Mouse (Mus musculus) heart, adult 2 months (tissue): ENCODE data around the gene Sar1a. TPM values are rescaled to one million over a fixed set of nuclear protein-coding genes. Genes with fewer than 3 reads are reported as not detected.

Experiments used
- DNase-seq, 2 experiments: peaks; one replicate each; pipeline ENCODE4 v3.0.0; 2021
- H3K27ac ChIP-seq: fragments of 200-600 bp; 2 replicates; pipeline ENCODE4 v1.8.1; 2022
- H3K27me3 ChIP-seq: fragments of 200-500 bp; 2 replicates; pipeline ENCODE4 v1.6.1; 2012; ENCODE audit warnings: mild to moderate bottlenecking, low read length, inconsistent platforms, mixed read lengths; ENCODE audit not compliant: control insufficient read depth, insufficient read depth
- H3K36me3 ChIP-seq: fragments of 200-500 bp; 2 replicates; pipeline ENCODE4 v1.6.1; 2012; ENCODE audit warnings: low read length, inconsistent platforms; ENCODE audit not compliant: control insufficient read depth, insufficient read depth
- H3K4me1 ChIP-seq: fragments of 200-500 bp; 2 replicates; pipeline ENCODE4 v1.6.1; 2011; ENCODE audit warnings: low read length; ENCODE audit not compliant: control insufficient read depth, insufficient read depth
- H3K4me3 ChIP-seq: fragments of 200-600 bp; 2 replicates; pipeline ENCODE4 v1.8.1; 2022
- H3K79me2 ChIP-seq: fragments of 200-500 bp; replicated peaks from 2 replicates; pipeline ENCODE4 v1.6.1; 2012; ENCODE audit warnings: mild to moderate bottlenecking, inconsistent platforms, low read length, moderate library complexity, mixed read lengths; ENCODE audit not compliant: control insufficient read depth, insufficient read depth
- H3K9ac ChIP-seq: fragments of 200-500 bp; 2 replicates; pipeline ENCODE4 v1.6.1; 2012; ENCODE audit warnings: low read depth, mild to moderate bottlenecking, control low read depth, inconsistent platforms, low read length, mixed read lengths
- CTCF ChIP-seq: fragments of 200-600 bp; IDR thresholded peaks from 2 replicates; pipeline ENCODE4 v1.8.1; 2022; ENCODE audit warnings: antibody characterized with exemption, mild to moderate bottlenecking, moderate library complexity
- EP300 ChIP-seq: fragments of 200-500 bp; IDR thresholded peaks from 2 replicates; pipeline ENCODE4 v1.6.1; 2011; ENCODE audit warnings: low read depth, low read length, control low read depth; ENCODE audit not compliant: insufficient read depth
- POLR2A ChIP-seq: fragments of 200-500 bp; IDR thresholded peaks from 2 replicates; pipeline ENCODE4 v1.6.1; 2011; ENCODE audit warnings: mild to moderate bottlenecking, low read depth, low read length, control low read depth; ENCODE audit not compliant: insufficient read depth
- WGBS: fragments of 180-500 bp; shearing (Covaris S2); methylation state at CpG from one replicate; pipeline ENCODE4 v1.1.7; 2018; 5-methylcytosine and 5-hydroxymethylcytosine counted together
- intact Hi-C: fragments of 180-260 bp; cut with DNase I; formaldehyde crosslinking; loops from one replicate; pipeline ENCODE4 v1.15.1; 2025
- polyA plus RNA-seq: library from polyadenylated mRNA; depleted of rRNA; stranded (reverse); fragments of >200 nt; gene quantifications from 2 replicates; pipeline ENCODE4 v1.2.3, GENCODE M21; 2012
- total RNA-seq, 2 experiments: library from RNA; stranded (reverse); gene quantifications; 2 replicates each; pipeline ENCODE4 v1.2.3; 2021

The Sar1a gene
- total and polyA plus RNA-seq, 3 experiments: 82.7 to 197 (median 166) TPM

GRCm38 (mm10) chr10:61715462-61715837 is 35.4 kb downstream of the Sar1a start:
- no peak for TF ChIP-seq CTCF
- TF ChIP-seq EP300: no peak
- TF ChIP-seq POLR2A: no peak
- DNase-seq: no peak
- Histone ChIP-seq H3K9ac (peak overlapping the region; percentile 84), H3K4me3 (peak overlapping the region; percentile 77), H3K36me3 (no peaks in the 10 kb centered on the region), H3K79me2 (no peaks in the 10 kb centered on the region), H3K27me3 (no peaks in the 10 kb centered on the region), H3K27ac (peak overlapping the region; percentile 81), H3K4me1 (peaks cover 3% of the 10 kb centered on the region)
- intact Hi-C loops: loop anchor here (1.0 kb wide), 1 partner anchor 35 kb away; the partner anchor contains the start of gene Sar1a
- 5% methylated on average over 11 of the region's 11 CpGs for WGBS

GRCm38 (mm10) chr10:61715996-61716864 is 36.1 kb downstream of the Sar1a start:
- Histone ChIP-seq H3K27ac (peak overlapping the region; percentile 81; the same call in 1 of the 2 replicates), H3K4me3 (peak overlapping the region; percentile 77; the same call in 1 of the 2 replicates)
- TF ChIP-seq POLR2A: no peak
- TF ChIP-seq EP300: no peak
- no peak for TF ChIP-seq CTCF

GRCm38 (mm10) chr10:61717406-61718296 is 37.6 kb downstream of the Sar1a start:
- H3K27ac ChIP-seq: no peak overlapping the region
- peaks cover 3% of the 10 kb centered on the region for H3K4me1 ChIP-seq
- WGBS: 83% methylated on average over 12 of the region's 12 CpGs
- no peaks in the 10 kb centered on the region for H3K79me2 ChIP-seq
- no peak overlapping the region for H3K4me3 ChIP-seq
- intact Hi-C loops: no loop called here
- TF ChIP-seq CTCF: no peak
- no peak for TF ChIP-seq POLR2A
- TF ChIP-seq EP300: no peak
- H3K36me3 ChIP-seq: no peaks in the 10 kb centered on the region
- H3K27me3 ChIP-seq: no peaks in the 10 kb centered on the region
- no peak for DNase-seq
- H3K9ac ChIP-seq: no peak overlapping the region

More at GRCm38 (mm10) chr10:61715996-61716864, 36.1 kb downstream of the Sar1a start:
- H3K9ac ChIP-seq: peak overlapping the region; percentile 40; the same call in 1 of the 2 replicates
- H3K36me3 ChIP-seq: no peaks in the 10 kb centered on the region
- peaks cover 3% of the 10 kb centered on the region for H3K4me1 ChIP-seq
- 60% methylated on average over 7 of the region's 7 CpGs for WGBS
- H3K27me3 ChIP-seq: no peaks in the 10 kb centered on the region
- intact Hi-C loops: loop anchor here (1.0 kb wide), 1 partner anchor 36 kb away; the partner anchor contains the start of gene Sar1a
- no peaks in the 10 kb centered on the region for H3K79me2 ChIP-seq
- peak in 1 of 2 experiments; percentile 30 for DNase-seq

GRCm38 (mm10) chr10:61720331-61720730 is 40.2 kb downstream of the Sar1a start:
- Histone ChIP-seq H3K27ac (no peak overlapping the region), H3K36me3 (no peaks in the 10 kb centered on the region), H3K4me3 (no peak overlapping the region), H3K9ac (no peak overlapping the region), H3K79me2 (no peaks in the 10 kb centered on the region), H3K27me3 (no peaks in the 10 kb centered on the region), H3K4me1 (peaks cover 4% of the 10 kb centered on the region)
- no peak for TF ChIP-seq EP300
- WGBS: 75% methylated on average over 7 of the region's 7 CpGs
- intact Hi-C loops: no loop called here
- no peak for DNase-seq

- DNase-seq: no peak
- Histone ChIP-seq H3K4me1 (0 out of 2 replicates have a peak, but pooled peaks cover 1% of the 10 kb centered on the region), H3K4me3 (no peak overlapping the region), H3K27me3 (no peaks in the 10 kb centered on the region), H3K9ac (no peak overlapping the region), H3K27ac (no peak overlapping the region), H3K79me2 (no peaks in the 10 kb centered on the region), H3K36me3 (no peaks in the 10 kb centered on the region)
- intact Hi-C loops: no loop called here
- WGBS: 81% methylated on average over 3 of the region's 3 CpGs
- TF ChIP-seq CTCF: no peak
- TF ChIP-seq EP300: no peak
- TF ChIP-seq POLR2A: no peak
Observed at GRCm38 (mm10) chr10:61722215-61722614, 42.1 kb downstream of the Sar1a start.

- WGBS: 40% methylated on average over 6 of the region's 6 CpGs
- TF ChIP-seq EP300 (no peak), CTCF (no peak), POLR2A (no peak)
- DNase-seq: peak in 1 of 2 experiments; percentile 16
- H3K9ac ChIP-seq: no peak overlapping the region
- H3K4me1 ChIP-seq: 0 out of 2 replicates have a peak, but pooled peaks cover 1% of the 10 kb centered on the region
- H3K79me2 ChIP-seq: no peaks in the 10 kb centered on the region
- no peaks in the 10 kb centered on the region for H3K27me3 ChIP-seq
- intact Hi-C loops: no loop called here
- no peak overlapping the region for H3K4me3 ChIP-seq
- no peaks in the 10 kb centered on the region for H3K36me3 ChIP-seq
- H3K27ac ChIP-seq: no peak overlapping the region
Observed at GRCm38 (mm10) chr10:61723271-61723670, 43.2 kb downstream of the Sar1a start.
